Mouse (Mus musculus): ENCODE results near the gene Drd4. TPM values are rescaled to one million over a fixed set of nuclear protein-coding genes. Genes with fewer than 3 reads are reported as not detected.

The Drd4 gene
- polyA plus RNA-seq, 1 experiment from 2014 or later = 0.15 TPM

- under 1% methylated on average over 53 of the region's 53 CpGs for WGBS
- no peak for ATAC-seq (ENCODE audit: insufficient number of reproducible peaks, low FRiP score)
- no peaks in the 10 kb centered on the region for H3K9me3 ChIP-seq (replicated peaks)
- peaks cover 62% of the 10 kb centered on the region for H3K27me3 ChIP-seq (replicated peaks)
- H3K4me3 ChIP-seq = peak overlapping the region; percentile 37
- H3K4me2 ChIP-seq = peak overlapping the region; percentile 74
- H3K9ac ChIP-seq = peak overlapping the region; percentile 34
- H3K27ac ChIP-seq (ENCODE audit: poor library complexity, severe bottlenecking) = no peak overlapping the region
- H3K4me1 ChIP-seq (replicated peaks) = peaks cover 29% of the 10 kb centered on the region
- peaks cover 13% of the 10 kb centered on the region; the same call in 1 of the 2 replicates for H3K36me3 ChIP-seq
Observed at GRCm38 (mm10) chr7:141293852-141294471, 2.2 kb downstream of the Drd4 start.

GRCm38 (mm10) chr7:141294479-141294878 is 2.7 kb downstream of the Drd4 start:
- Histone ChIP-seq H3K9me3 (replicated peaks) (no peaks in the 10 kb centered on the region), H3K9ac (peak overlapping the region; percentile 34; the same call in 1 of the 2 replicates), H3K4me2 (peak overlapping the region; percentile 74), H3K27ac (ENCODE audit: poor library complexity, severe bottlenecking) (no peak overlapping the region), H3K27me3 (replicated peaks) (peaks cover 62% of the 10 kb centered on the region), H3K36me3 (peaks cover 18% of the 10 kb centered on the region; the same call in 1 of the 2 replicates), H3K4me1 (replicated peaks) (peaks cover 29% of the 10 kb centered on the region), H3K4me3 (peak overlapping the region; percentile 37)
- 5% methylated on average over 22 of the region's 22 CpGs for WGBS
- ATAC-seq (ENCODE audit: insufficient number of reproducible peaks, low FRiP score) = no peak

- Histone ChIP-seq H3K9me3 (replicated peaks) (no peaks in the 10 kb centered on the region), H3K4me1 (replicated peaks) (peaks cover 19% of the 10 kb centered on the region), H3K4me2 (no peak overlapping the region), H3K27ac (ENCODE audit: poor library complexity, severe bottlenecking) (no peak overlapping the region), H3K36me3 (peaks cover 50% of the 10 kb centered on the region), H3K27me3 (replicated peaks) (peaks cover 33% of the 10 kb centered on the region), H3K9ac (no peak overlapping the region), H3K4me3 (no peak overlapping the region)
- 64% methylated on average over 3 of the region's 3 CpGs for WGBS
- ATAC-seq (ENCODE audit: insufficient number of reproducible peaks, low FRiP score) = no peak
Observed at GRCm38 (mm10) chr7:141297926-141298650, 6.3 kb downstream of the Drd4 start.

GRCm38 (mm10) chr7:141299175-141299574 is 7.4 kb downstream of the Drd4 start:
- Histone ChIP-seq H3K4me2 (no peak overlapping the region), H3K4me3 (no peak overlapping the region), H3K4me1 (replicated peaks) (peaks cover 9% of the 10 kb centered on the region), H3K27ac (ENCODE audit: poor library complexity, severe bottlenecking) (no peak overlapping the region), H3K9me3 (replicated peaks) (no peaks in the 10 kb centered on the region), H3K27me3 (replicated peaks) (peaks cover 22% of the 10 kb centered on the region), H3K36me3 (peaks cover 60% of the 10 kb centered on the region), H3K9ac (no peak overlapping the region)
- WGBS = 93% methylated on average over 8 of the region's 8 CpGs
- no peak for ATAC-seq (ENCODE audit: insufficient number of reproducible peaks, low FRiP score)

GRCm38 (mm10) chr7:141301386-141301785 is 9.6 kb downstream of the Drd4 start:
- Histone ChIP-seq H3K27ac (ENCODE audit: poor library complexity, severe bottlenecking) (no peak overlapping the region), H3K4me2 (no peak overlapping the region), H3K27me3 (replicated peaks) (peaks cover under 1% of the 10 kb centered on the region; the same call in 1 of the 2 replicates), H3K4me3 (no peak overlapping the region), H3K4me1 (replicated peaks) (no peaks in the 10 kb centered on the region), H3K9me3 (replicated peaks) (no peaks in the 10 kb centered on the region), H3K36me3 (peaks cover 81% of the 10 kb centered on the region), H3K9ac (no peak overlapping the region)
- ATAC-seq (ENCODE audit: insufficient number of reproducible peaks, low FRiP score) = no peak
- WGBS = 91% methylated on average over 9 of the region's 9 CpGs

- no peaks in the 10 kb centered on the region for H3K9me3 ChIP-seq (replicated peaks)
- WGBS = 95% methylated on average over 1 of the region's 1 CpGs
- peaks cover 82% of the 10 kb centered on the region for H3K36me3 ChIP-seq
- no peak overlapping the region for H3K27ac ChIP-seq (ENCODE audit: poor library complexity, severe bottlenecking)
- no peak overlapping the region for H3K4me3 ChIP-seq
- H3K4me2 ChIP-seq = no peak overlapping the region
- no peaks in the 10 kb centered on the region for H3K4me1 ChIP-seq (replicated peaks)
- H3K9ac ChIP-seq = no peak overlapping the region
- ATAC-seq (ENCODE audit: insufficient number of reproducible peaks, low FRiP score) = no peak
- no peaks in the 10 kb centered on the region for H3K27me3 ChIP-seq (replicated peaks)
Observed at GRCm38 (mm10) chr7:141302702-141303268, 11.0 kb downstream of the Drd4 start.

- Histone ChIP-seq H3K9ac (no peak overlapping the region), H3K4me3 (no peak overlapping the region), H3K27me3 (replicated peaks) (no peaks in the 10 kb centered on the region), H3K9me3 (replicated peaks) (no peaks in the 10 kb centered on the region), H3K4me2 (no peak overlapping the region), H3K4me1 (replicated peaks) (no peaks in the 10 kb centered on the region), H3K27ac (ENCODE audit: poor library complexity, severe bottlenecking) (no peak overlapping the region), H3K36me3 (peaks cover 90% of the 10 kb centered on the region)
- ATAC-seq (ENCODE audit: insufficient number of reproducible peaks, low FRiP score) = no peak
- WGBS = 89% methylated on average over 4 of the region's 4 CpGs
Observed at GRCm38 (mm10) chr7:141304537-141304936, 12.7 kb downstream of the Drd4 start.

GRCm38 (mm10) chr7:141314416-141314815 is 22.6 kb downstream of the Drd4 start:
- 87% methylated on average over 2 of the region's 2 CpGs for WGBS
- Histone ChIP-seq H3K9ac (no peak overlapping the region), H3K4me2 (no peak overlapping the region), H3K4me3 (no peak overlapping the region), H3K4me1 (replicated peaks) (no peaks in the 10 kb centered on the region), H3K36me3 (peaks cover 95% of the 10 kb centered on the region), H3K27ac (ENCODE audit: poor library complexity, severe bottlenecking) (no peak overlapping the region), H3K27me3 (replicated peaks) (no peaks in the 10 kb centered on the region), H3K9me3 (replicated peaks) (no peaks in the 10 kb centered on the region)
- no peak for ATAC-seq (ENCODE audit: insufficient number of reproducible peaks, low FRiP score)

GRCm38 (mm10) chr7:141315076-141315475 is 23.3 kb downstream of the Drd4 start:
- Histone ChIP-seq H3K36me3 (peaks cover 91% of the 10 kb centered on the region), H3K9ac (no peak overlapping the region), H3K27me3 (replicated peaks) (no peaks in the 10 kb centered on the region), H3K4me2 (no peak overlapping the region), H3K27ac (ENCODE audit: poor library complexity, severe bottlenecking) (no peak overlapping the region), H3K9me3 (replicated peaks) (no peaks in the 10 kb centered on the region), H3K4me3 (no peak overlapping the region), H3K4me1 (replicated peaks) (no peaks in the 10 kb centered on the region)
- WGBS = 79% methylated on average over 8 of the region's 8 CpGs
- ATAC-seq (ENCODE audit: insufficient number of reproducible peaks, low FRiP score) = no peak

- Histone ChIP-seq H3K4me2 (no peak overlapping the region), H3K27me3 (replicated peaks) (no peaks in the 10 kb centered on the region), H3K4me1 (replicated peaks) (no peaks in the 10 kb centered on the region), H3K36me3 (peaks cover 90% of the 10 kb centered on the region), H3K9ac (no peak overlapping the region), H3K27ac (ENCODE audit: poor library complexity, severe bottlenecking) (no peak overlapping the region), H3K4me3 (no peak overlapping the region), H3K9me3 (replicated peaks) (no peaks in the 10 kb centered on the region)
- 82% methylated on average over 5 of the region's 5 CpGs for WGBS
- ATAC-seq (ENCODE audit: insufficient number of reproducible peaks, low FRiP score) = no peak
Observed at GRCm38 (mm10) chr7:141315974-141316373, 24.2 kb downstream of the Drd4 start.

GRCm38 (mm10) chr7:141317619-141318132 is 25.9 kb downstream of the Drd4 start:
- no peak overlapping the region for H3K4me3 ChIP-seq
- no peak overlapping the region for H3K27ac ChIP-seq (ENCODE audit: poor library complexity, severe bottlenecking)
- ATAC-seq (ENCODE audit: insufficient number of reproducible peaks, low FRiP score) = no peak
- no peak overlapping the region for H3K9ac ChIP-seq
- H3K36me3 ChIP-seq = peaks cover 91% of the 10 kb centered on the region
- WGBS = 71% methylated on average over 1 of the region's 1 CpGs
- H3K4me2 ChIP-seq = no peak overlapping the region
- no peaks in the 10 kb centered on the region for H3K9me3 ChIP-seq (replicated peaks)
- H3K27me3 ChIP-seq (replicated peaks) = no peaks in the 10 kb centered on the region
- H3K4me1 ChIP-seq (replicated peaks) = no peaks in the 10 kb centered on the region
